Mouse (Mus musculus) heart, postnatal 0 days (tissue): ENCODE measurements at regions not wholly inside any gene's neighbourhood (a gene's known extent, or its start where the extent isn't known, plus 50 kb on each side); places are given as distances from the start of the nearest gene placed in this dataset.

ENCODE experiments used
- ATAC-seq: fragments of 200-750 bp; cut with Nextera tagmentation; 2 replicates; pipeline ENCODE4 v1.8.0; 2017; ENCODE audit warnings: low read depth, moderate number of reproducible peaks, moderate library complexity; ENCODE audit not compliant: insufficient read depth
- DNase-seq: peaks from one replicate; pipeline ENCODE4 v3.0.0-alpha.2; 2016; ENCODE audit warnings: low spot score
- H3K27ac ChIP-seq: fragments of 300-500 bp; sonication (generic); 2 replicates; pipeline ENCODE4 v1.5.1; 2014; ENCODE audit warnings: low read depth, mild to moderate bottlenecking
- H3K27me3 ChIP-seq: fragments of 300-500 bp; sonication (generic); 2 replicates; pipeline ENCODE4 v1.6.1; 2014; ENCODE audit warnings: low read length, mixed read lengths; ENCODE audit not compliant: control insufficient read depth, insufficient read depth
- H3K36me3 ChIP-seq: fragments of 300-500 bp; sonication (generic); replicated peaks from 2 replicates; pipeline ENCODE4 v1.6.1; 2014; ENCODE audit warnings: low read length, mixed read lengths; ENCODE audit not compliant: control insufficient read depth, insufficient read depth
- H3K4me1 ChIP-seq: fragments of 300-500 bp; sonication (generic); 2 replicates; pipeline ENCODE4 v1.6.1; 2014; ENCODE audit warnings: antibody characterized with exemption; ENCODE audit not compliant: control insufficient read depth, insufficient read depth
- H3K4me2 ChIP-seq: fragments of 300-500 bp; sonication (generic); 2 replicates; pipeline ENCODE4 v1.6.1; 2014; ENCODE audit warnings: low read depth, mild to moderate bottlenecking, low read length, moderate library complexity
- H3K4me3 ChIP-seq: fragments of 300-500 bp; sonication (generic); 2 replicates; pipeline ENCODE4 v1.5.1; 2014; ENCODE audit warnings: low read depth, low read length
- H3K9ac ChIP-seq: fragments of 300-500 bp; sonication (generic); replicated peaks from 2 replicates; pipeline ENCODE4 v1.6.1; 2014; ENCODE audit warnings: low read depth, low read length, mixed read lengths
- H3K9me3 ChIP-seq: fragments of 300-500 bp; sonication (generic); replicated peaks from 2 replicates; pipeline ENCODE4 v1.6.1; 2016; ENCODE audit warnings: low read length; ENCODE audit not compliant: control insufficient read depth
- CTCF ChIP-seq: IDR thresholded peaks from 2 replicates; pipeline ENCODE4 v1.5.1; 2016; ENCODE audit warnings: antibody characterized with exemption, control low read depth, low read depth
- EP300 ChIP-seq: IDR thresholded peaks from 2 replicates; pipeline ENCODE4 v1.6.1; 2016; ENCODE audit warnings: antibody characterized with exemption, low read depth
- WGBS: fragments of 180-500 bp; shearing (Covaris S2); extraction: QIAGEN DNeasy Blood & Tissue Kit; methylation state at CpG from one replicate; pipeline ENCODE4 v1.1.7; 2014; 5-methylcytosine and 5-hydroxymethylcytosine counted together

GRCm38 (mm10) chr4:142353526-142353925 is 114.3 kb upstream of the Kazn start:
- 78% methylated on average over 7 of the region's 7 CpGs for WGBS
- no peak for TF ChIP-seq EP300
- TF ChIP-seq CTCF: no peak
- ATAC-seq: no peak

GRCm38 (mm10) chr4:142351831-142352230 is 112.6 kb upstream of the Kazn start:
- Histone ChIP-seq H3K4me1 (no peaks in the 10 kb centered on the region), H3K4me2 (no peak overlapping the region), H3K27me3 (no peaks in the 10 kb centered on the region), H3K9ac (no peak overlapping the region), H3K36me3 (no peaks in the 10 kb centered on the region), H3K9me3 (no peaks in the 10 kb centered on the region), H3K4me3 (no peak overlapping the region), H3K27ac (no peak overlapping the region)
- ATAC-seq: no peak
- DNase-seq: no peak
- TF ChIP-seq CTCF (no peak), EP300 (no peak)
- WGBS: 74% methylated on average over 3 of the region's 3 CpGs

More at GRCm38 (mm10) chr4:142353526-142353925, 114.3 kb upstream of the Kazn start:
- no peak overlapping the region for H3K27ac ChIP-seq
- H3K4me3 ChIP-seq: no peak overlapping the region
- H3K27me3 ChIP-seq: no peaks in the 10 kb centered on the region
- H3K4me1 ChIP-seq: no peaks in the 10 kb centered on the region
- H3K36me3 ChIP-seq: no peaks in the 10 kb centered on the region
- H3K4me2 ChIP-seq: no peak overlapping the region
- no peaks in the 10 kb centered on the region for H3K9me3 ChIP-seq
- DNase-seq: no peak
- no peak overlapping the region for H3K9ac ChIP-seq

- Histone ChIP-seq H3K27me3 (no peaks in the 10 kb centered on the region), H3K9ac (no peak overlapping the region), H3K36me3 (no peaks in the 10 kb centered on the region), H3K4me2 (no peak overlapping the region), H3K4me1 (no peaks in the 10 kb centered on the region), H3K4me3 (no peak overlapping the region), H3K9me3 (no peaks in the 10 kb centered on the region), H3K27ac (no peak overlapping the region)
- WGBS: 83% methylated on average over 8 of the region's 8 CpGs
- ATAC-seq: no peak
- TF ChIP-seq EP300: no peak
- no peak for TF ChIP-seq CTCF
- no peak for DNase-seq
These were observed 111.8 kb upstream of the Kazn start for GRCm38 (mm10) chr4:142350986-142351385.

- no peak for ATAC-seq
- Histone ChIP-seq H3K27me3 (no peaks in the 10 kb centered on the region), H3K27ac (no peak overlapping the region), H3K4me2 (no peak overlapping the region), H3K9me3 (no peaks in the 10 kb centered on the region), H3K4me1 (no peaks in the 10 kb centered on the region), H3K4me3 (no peak overlapping the region), H3K36me3 (no peaks in the 10 kb centered on the region), H3K9ac (no peak overlapping the region)
- TF ChIP-seq CTCF (peak; percentile 76), EP300 (no peak)
- peak; percentile 49 for DNase-seq
- 41% methylated on average over 5 of the region's 6 CpGs for WGBS
These were observed 109.7 kb upstream of the Kazn start for GRCm38 (mm10) chr4:142348910-142349309.

- no peaks in the 10 kb centered on the region for H3K36me3 ChIP-seq
- no peak overlapping the region for H3K4me2 ChIP-seq
- H3K9ac ChIP-seq: no peak overlapping the region
- no peak overlapping the region for H3K27ac ChIP-seq
- no peaks in the 10 kb centered on the region for H3K9me3 ChIP-seq
- WGBS: 63% methylated on average over 19 of the region's 19 CpGs
- no peaks in the 10 kb centered on the region for H3K4me1 ChIP-seq
- H3K27me3 ChIP-seq: no peaks in the 10 kb centered on the region
- ATAC-seq: no peak
- no peak overlapping the region for H3K4me3 ChIP-seq
- no peak for DNase-seq
- TF ChIP-seq EP300 (no peak), CTCF (no peak)
These were observed 103.4 kb upstream of the Kazn start for GRCm38 (mm10) chr4:142342482-142343206.

GRCm38 (mm10) chr4:142341305-142341704 is 102.1 kb upstream of the Kazn start:
- DNase-seq (no peak), ATAC-seq (no peak)
- Histone ChIP-seq H3K36me3 (no peaks in the 10 kb centered on the region), H3K27ac (no peak overlapping the region), H3K4me2 (no peak overlapping the region), H3K9me3 (no peaks in the 10 kb centered on the region), H3K9ac (no peak overlapping the region), H3K4me1 (no peaks in the 10 kb centered on the region), H3K4me3 (no peak overlapping the region), H3K27me3 (no peaks in the 10 kb centered on the region)
- TF ChIP-seq CTCF (no peak), EP300 (no peak)
- 37% methylated on average over 4 of the region's 4 CpGs for WGBS
